Mouse (Mus musculus): ENCODE results near the gene Pqbp1. TPM values are rescaled to one million over a fixed set of nuclear protein-coding genes. Genes with fewer than 3 reads are reported as not detected.

Pqbp1 gene
- polyA plus RNA-seq, 1 experiment from 2014 or later, result 102 TPM

- H3K4me3 ChIP-seq (ENCODE audit: low read length), result peak overlapping the region; percentile 56
- peak overlapping the region; percentile 49 for H3K4me2 ChIP-seq (replicated peaks; ENCODE audit: low read depth, low read length)
- H3K4me1 ChIP-seq (ENCODE audit: control insufficient read depth, insufficient read depth, low read length), result no peaks in the 10 kb centered on the region
- H3K27ac ChIP-seq (ENCODE audit: low read depth, low read length), result no peak overlapping the region
- WGBS, result 44% methylated on average over 13 of the region's 13 CpGs
- H3K27me3 ChIP-seq (ENCODE audit: control insufficient read depth, insufficient read depth, low read length), result no peaks in the 10 kb centered on the region
- peaks cover 8% of the 10 kb centered on the region; the same call in 1 of the 2 replicates for H3K36me3 ChIP-seq (ENCODE audit: control insufficient read depth, insufficient read depth, low read length)
- no peaks in the 10 kb centered on the region for H3K9me3 ChIP-seq (ENCODE audit: control insufficient read depth, low read length)
- peak overlapping the region; percentile 23; the same call in 1 of the 2 replicates for H3K9ac ChIP-seq (ENCODE audit: low read depth, low read length)
- no peak for ATAC-seq (ENCODE audit: low FRiP score, low TSS enrichment)
Observed at GRCm38 (mm10) chrX:7898211-7898610, 858 bp downstream of the Pqbp1 start.

- Histone ChIP-seq H3K9me3 (ENCODE audit: control insufficient read depth, low read length) (no peaks in the 10 kb centered on the region), H3K9ac (ENCODE audit: low read depth, low read length) (peak within 1 kb of the TSS; percentile 45; the same call in 1 of the 2 replicates), H3K4me3 (ENCODE audit: low read length) (peak within 1 kb of the TSS; percentile 57), H3K4me1 (ENCODE audit: control insufficient read depth, insufficient read depth, low read length) (no peaks in the 10 kb centered on the region), H3K4me2 (replicated peaks; ENCODE audit: low read depth, low read length) (peak within 1 kb of the TSS; percentile 53), H3K27me3 (ENCODE audit: control insufficient read depth, insufficient read depth, low read length) (no peaks in the 10 kb centered on the region), H3K27ac (ENCODE audit: low read depth, low read length) (peak within 1 kb of the TSS; percentile 67; the same call in 1 of the 2 replicates), H3K36me3 (ENCODE audit: control insufficient read depth, insufficient read depth, low read length) (no peaks in the 10 kb centered on the region; the same call in 1 of the 2 replicates)
- ATAC-seq (ENCODE audit: low FRiP score, low TSS enrichment), result peak; percentile 94
- 21% methylated on average over 49 of the region's 49 CpGs for WGBS
Observed at GRCm38 (mm10) chrX:7883841-7884567, 15.1 kb downstream of the Pqbp1 start, which contains the start of gene Slc35a2. Gene Slc35a2 (plus strand): TSS chrX:7884028.

GRCm38 (mm10) chrX:7879819-7880218 is 19.2 kb downstream of the Pqbp1 start:
- H3K9me3 ChIP-seq (ENCODE audit: control insufficient read depth, low read length), result no peaks in the 10 kb centered on the region
- peak overlapping the region; percentile 31 for H3K4me2 ChIP-seq (replicated peaks; ENCODE audit: low read depth, low read length)
- H3K27me3 ChIP-seq (ENCODE audit: control insufficient read depth, insufficient read depth, low read length), result no peaks in the 10 kb centered on the region
- no peak overlapping the region for H3K9ac ChIP-seq (ENCODE audit: low read depth, low read length)
- ATAC-seq (ENCODE audit: low FRiP score, low TSS enrichment), result peak; percentile 29
- H3K4me1 ChIP-seq (ENCODE audit: control insufficient read depth, insufficient read depth, low read length), result no peaks in the 10 kb centered on the region
- H3K27ac ChIP-seq (ENCODE audit: low read depth, low read length), result no peak overlapping the region
- no peak overlapping the region; the same call in 1 of the 2 replicates for H3K4me3 ChIP-seq (ENCODE audit: low read length)
- WGBS, result 17% methylated on average over 11 of the region's 11 CpGs
- peaks cover 4% of the 10 kb centered on the region; the same call in 1 of the 2 replicates for H3K36me3 ChIP-seq (ENCODE audit: control insufficient read depth, insufficient read depth, low read length)

GRCm38 (mm10) chrX:7878495-7878894 is 20.6 kb downstream of the Pqbp1 start:
- no peak; the same call in none of the 2 replicates for ATAC-seq (ENCODE audit: low FRiP score, low TSS enrichment)
- Histone ChIP-seq H3K4me2 (replicated peaks; ENCODE audit: low read depth, low read length) (peak overlapping the region; percentile 70), H3K4me1 (ENCODE audit: control insufficient read depth, insufficient read depth, low read length) (no peaks in the 10 kb centered on the region), H3K27me3 (ENCODE audit: control insufficient read depth, insufficient read depth, low read length) (no peaks in the 10 kb centered on the region), H3K36me3 (ENCODE audit: control insufficient read depth, insufficient read depth, low read length) (peaks cover 7% of the 10 kb centered on the region; the same call in 1 of the 2 replicates), H3K9ac (ENCODE audit: low read depth, low read length) (peak overlapping the region; percentile 28; the same call in 1 of the 2 replicates), H3K4me3 (ENCODE audit: low read length) (peak overlapping the region; percentile 46), H3K27ac (ENCODE audit: low read depth, low read length) (no peak overlapping the region), H3K9me3 (ENCODE audit: control insufficient read depth, low read length) (no peaks in the 10 kb centered on the region)
- 29% methylated on average over 21 of the region's 21 CpGs for WGBS

GRCm38 (mm10) chrX:7878007-7878419 is 21.1 kb downstream of the Pqbp1 start, which contains the start of gene Pim2:
Gene Pim2 (plus strand): TSS chrX:7878262.
- Histone ChIP-seq H3K27ac (ENCODE audit: low read depth, low read length) (no peak within 1 kb of the TSS), H3K9ac (ENCODE audit: low read depth, low read length) (peak within 1 kb of the TSS; percentile 28; the same call in 1 of the 2 replicates), H3K4me1 (ENCODE audit: control insufficient read depth, insufficient read depth, low read length) (no peaks in the 10 kb centered on the region), H3K27me3 (ENCODE audit: control insufficient read depth, insufficient read depth, low read length) (no peaks in the 10 kb centered on the region), H3K4me2 (replicated peaks; ENCODE audit: low read depth, low read length) (peak within 1 kb of the TSS; percentile 70), H3K9me3 (ENCODE audit: control insufficient read depth, low read length) (no peaks in the 10 kb centered on the region), H3K36me3 (ENCODE audit: control insufficient read depth, insufficient read depth, low read length) (peaks cover 9% of the 10 kb centered on the region; the same call in 1 of the 2 replicates), H3K4me3 (ENCODE audit: low read length) (peak within 1 kb of the TSS; percentile 46)
- 21% methylated on average over 38 of the region's 38 CpGs for WGBS
- peak; percentile 93 for ATAC-seq (ENCODE audit: low FRiP score, low TSS enrichment)

GRCm38 (mm10) chrX:7869826-7870225 is 29.2 kb downstream of the Pqbp1 start:
- 55% methylated on average over 3 of the region's 3 CpGs for WGBS

GRCm38 (mm10) chrX:7868506-7868905 is 30.6 kb downstream of the Pqbp1 start:
- H3K36me3 ChIP-seq (ENCODE audit: control insufficient read depth, insufficient read depth, low read length), result peaks cover 23% of the 10 kb centered on the region; the same call in 1 of the 2 replicates
- no peak overlapping the region for H3K9ac ChIP-seq (ENCODE audit: low read depth, low read length)
- H3K4me1 ChIP-seq (ENCODE audit: control insufficient read depth, insufficient read depth, low read length), result no peaks in the 10 kb centered on the region
- no peaks in the 10 kb centered on the region for H3K9me3 ChIP-seq (ENCODE audit: control insufficient read depth, low read length)
- no peak overlapping the region for H3K4me2 ChIP-seq (replicated peaks; ENCODE audit: low read depth, low read length)
- H3K27me3 ChIP-seq (ENCODE audit: control insufficient read depth, insufficient read depth, low read length), result no peaks in the 10 kb centered on the region
- 52% methylated on average over 2 of the region's 2 CpGs for WGBS
- ATAC-seq (ENCODE audit: low FRiP score, low TSS enrichment), result no peak
- H3K27ac ChIP-seq (ENCODE audit: low read depth, low read length), result no peak overlapping the region
- no peak overlapping the region for H3K4me3 ChIP-seq (ENCODE audit: low read length)

More at GRCm38 (mm10) chrX:7869826-7870225, 29.2 kb downstream of the Pqbp1 start:
- no peak overlapping the region for H3K27ac ChIP-seq (ENCODE audit: low read depth, low read length)
- no peaks in the 10 kb centered on the region for H3K27me3 ChIP-seq (ENCODE audit: control insufficient read depth, insufficient read depth, low read length)
- H3K4me1 ChIP-seq (ENCODE audit: control insufficient read depth, insufficient read depth, low read length), result no peaks in the 10 kb centered on the region
- no peaks in the 10 kb centered on the region for H3K9me3 ChIP-seq (ENCODE audit: control insufficient read depth, low read length)
- no peak overlapping the region for H3K4me2 ChIP-seq (replicated peaks; ENCODE audit: low read depth, low read length)
- no peak overlapping the region for H3K9ac ChIP-seq (ENCODE audit: low read depth, low read length)
- no peak overlapping the region for H3K4me3 ChIP-seq (ENCODE audit: low read length)
- peaks cover 26% of the 10 kb centered on the region; the same call in 1 of the 2 replicates for H3K36me3 ChIP-seq (ENCODE audit: control insufficient read depth, insufficient read depth, low read length)
- no peak for ATAC-seq (ENCODE audit: low FRiP score, low TSS enrichment)

- no peak overlapping the region for H3K9ac ChIP-seq (ENCODE audit: low read depth, low read length)
- H3K4me1 ChIP-seq (ENCODE audit: control insufficient read depth, insufficient read depth, low read length), result no peaks in the 10 kb centered on the region
- H3K27me3 ChIP-seq (ENCODE audit: control insufficient read depth, insufficient read depth, low read length), result no peaks in the 10 kb centered on the region
- no peak overlapping the region for H3K27ac ChIP-seq (ENCODE audit: low read depth, low read length)
- no peak for ATAC-seq (ENCODE audit: low FRiP score, low TSS enrichment)
- H3K4me2 ChIP-seq (replicated peaks; ENCODE audit: low read depth, low read length), result no peak overlapping the region
- no peaks in the 10 kb centered on the region for H3K9me3 ChIP-seq (ENCODE audit: control insufficient read depth, low read length)
- WGBS, result 100% methylated on average over 1 of the region's 1 CpGs
- H3K36me3 ChIP-seq (ENCODE audit: control insufficient read depth, insufficient read depth, low read length), result peaks cover 15% of the 10 kb centered on the region; the same call in 1 of the 2 replicates
- H3K4me3 ChIP-seq (ENCODE audit: low read length), result no peak overlapping the region
Observed at GRCm38 (mm10) chrX:7867141-7867540, 31.9 kb downstream of the Pqbp1 start.

- no peak for ATAC-seq (ENCODE audit: low FRiP score, low TSS enrichment)
- no peak overlapping the region for H3K4me3 ChIP-seq (ENCODE audit: low read length)
- WGBS, result 74% methylated on average over 2 of the region's 2 CpGs
Observed at GRCm38 (mm10) chrX:7865786-7866185, 33.3 kb downstream of the Pqbp1 start.

More at GRCm38 (mm10) chrX:7865786-7866185, 33.3 kb downstream of the Pqbp1 start:
- no peak overlapping the region for H3K27ac ChIP-seq (ENCODE audit: low read depth, low read length)
- H3K9me3 ChIP-seq (ENCODE audit: control insufficient read depth, low read length), result no peaks in the 10 kb centered on the region
- H3K9ac ChIP-seq (ENCODE audit: low read depth, low read length), result no peak overlapping the region
- H3K36me3 ChIP-seq (ENCODE audit: control insufficient read depth, insufficient read depth, low read length), result peaks cover 8% of the 10 kb centered on the region; the same call in 1 of the 2 replicates
- H3K4me2 ChIP-seq (replicated peaks; ENCODE audit: low read depth, low read length), result no peak overlapping the region
- H3K27me3 ChIP-seq (ENCODE audit: control insufficient read depth, insufficient read depth, low read length), result no peaks in the 10 kb centered on the region
- H3K4me1 ChIP-seq (ENCODE audit: control insufficient read depth, insufficient read depth, low read length), result no peaks in the 10 kb centered on the region

Measured in kidney, embryonic 14.5 days (tissue).